In the genomic region with DNA sequence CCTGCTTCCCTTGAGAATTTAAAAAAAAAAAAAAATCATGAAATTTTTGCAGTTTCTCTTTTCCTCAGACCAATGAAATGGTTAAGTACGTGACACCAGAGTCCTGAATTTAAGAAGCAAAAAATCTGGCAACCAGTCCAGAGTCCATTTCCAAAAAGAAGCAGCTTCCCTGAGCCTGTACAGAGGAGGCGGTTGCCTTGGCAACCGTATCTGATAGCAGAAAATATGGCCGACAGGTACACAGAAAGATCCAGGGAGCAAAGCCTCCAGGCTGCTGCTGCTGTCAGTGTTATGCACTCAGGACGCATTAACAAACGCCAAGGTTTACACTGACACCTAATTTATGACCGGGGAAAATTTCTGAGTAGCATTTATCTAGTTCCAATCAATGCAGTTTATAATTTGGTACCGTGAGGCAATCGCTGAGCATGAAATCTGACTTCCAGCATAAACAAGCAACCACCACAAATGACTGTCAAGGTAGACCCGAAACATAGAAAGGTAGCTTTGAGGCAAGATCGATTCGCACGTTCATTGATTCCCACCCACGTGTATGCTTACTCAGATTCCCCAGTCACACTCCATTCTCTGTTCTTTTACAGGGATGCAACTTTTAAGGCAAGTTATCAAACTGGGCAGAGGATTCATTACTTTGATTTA, we compare ENCODE assay signal across 14 mouse cellular contexts.
A peak's percentile ranks its signal among the peaks of the same experiment; 100 is the strongest.
DNase-seq lines count a peak whose midpoint lies in the region; ATAC-seq lines count a peak whose summit lies in the region.
"Had no signal": no experiment of that assay in that cellular context is flagged by ENCODE, and none has a peak within 500 bp of the region (broad histone marks: within the 10 kb centered on the region; RNA-seq: fewer than 3 reads in every experiment).

No protein-coding gene starts in this region.

- H3K9ac ChIP-seq in midbrain, embryonic 14.5 days (replicated peaks; ENCODE audit: low read length), result no peak overlapping the region
- H3K9ac ChIP-seq in intestine, embryonic 16.5 days (ENCODE audit: low read depth, low read length), result no peak overlapping the region
- H3K9ac ChIP-seq: limb, embryonic 13.5 days had no signal

- WGBS in midbrain, embryonic 14.5 days, result 50% methylated on average over 14 of the region's 14 CpGs
- WGBS in intestine, embryonic 16.5 days, result 71% methylated on average over 14 of the region's 14 CpGs

- peak overlapping the region; percentile 34 for H3K4me2 ChIP-seq in midbrain, embryonic 14.5 days (ENCODE audit: low read length)
- no peak overlapping the region for H3K4me2 ChIP-seq in intestine, embryonic 16.5 days (ENCODE audit: low read depth, low read length)
- H3K4me2 ChIP-seq: heart, embryonic 11.5 days; limb, embryonic 13.5 days had no signal

- H3K36me3 ChIP-seq in midbrain, embryonic 14.5 days (ENCODE audit: control insufficient read depth, insufficient read depth, low read length), result no peaks in the 10 kb centered on the region
- no peaks in the 10 kb centered on the region for H3K36me3 ChIP-seq in intestine, embryonic 16.5 days (ENCODE audit: control insufficient read depth, insufficient read depth, low read length)
- H3K36me3 ChIP-seq: limb, embryonic 13.5 days had no signal

- no peaks in the 10 kb centered on the region for H3K27me3 ChIP-seq in midbrain, embryonic 14.5 days (ENCODE audit: control insufficient read depth, insufficient read depth, low read length)
- H3K27me3 ChIP-seq in intestine, embryonic 16.5 days (replicated peaks; ENCODE audit: control insufficient read depth, insufficient read depth, low read length), result no peaks in the 10 kb centered on the region
- H3K27me3 ChIP-seq: limb, embryonic 13.5 days had no signal

- H3K27ac ChIP-seq in midbrain, embryonic 14.5 days (replicated peaks; ENCODE audit: low read depth, low read length), result peak overlapping the region; percentile 83
- no peak overlapping the region for H3K27ac ChIP-seq in intestine, embryonic 16.5 days (ENCODE audit: low read length)
- H3K27ac ChIP-seq: limb, embryonic 13.5 days had no signal

- H3K4me3 ChIP-seq in midbrain, embryonic 14.5 days (replicated peaks; ENCODE audit: low read depth, low read length), result no peak overlapping the region
- no peak overlapping the region for H3K4me3 ChIP-seq in intestine, embryonic 16.5 days (ENCODE audit: low read length)
- H3K4me3 ChIP-seq: limb, embryonic 13.5 days had no signal

- 0 out of 2 replicates have a peak, but pooled peaks cover 9% of the 10 kb centered on the region for H3K4me1 ChIP-seq in midbrain, embryonic 14.5 days (ENCODE audit: control insufficient read depth, insufficient read depth, low read length)
- H3K4me1 ChIP-seq in intestine, embryonic 16.5 days (ENCODE audit: control insufficient read depth, insufficient read depth, low read length), result no peaks in the 10 kb centered on the region

- DNase-seq in cerebellum, adult 11 months, result no peak
- DNase-seq in brain, adult 2 months (ENCODE audit: low read depth, low spot score), result peak; percentile 84
- peak; percentile 16 to 62 for DNase-seq in layer of hippocampus, adult 18-20 months (ENCODE audit: low spot score in 2 of 2)
- peak; percentile 89 for DNase-seq in midbrain, embryonic 14.5 days
- DNase-seq in adrenal gland, adult 8-10 months, result no peak
- DNase-seq in lung, postnatal 25 days (ENCODE audit: low spot score), result no peak
- DNase-seq: adrenal gland, postnatal 25 days; cerebellum, postnatal 36 days; kidney, adult 2 months had no signal

- peak; percentile 64; the same call in 1 of the 2 replicates for ATAC-seq in cerebellum, adult (ENCODE audit: insufficient number of reproducible peaks, low FRiP score, low TSS enrichment)
- peak; percentile 84 for ATAC-seq in midbrain, embryonic 14.5 days (ENCODE audit: low FRiP score, low TSS enrichment)
- no peak for ATAC-seq in intestine, embryonic 16.5 days
- ATAC-seq: lung, postnatal 0 days had no signal

- no peaks in the 10 kb centered on the region for H3K9me3 ChIP-seq in midbrain, embryonic 14.5 days (ENCODE audit: control insufficient read depth, low read length)
- H3K9me3 ChIP-seq in intestine, embryonic 16.5 days (ENCODE audit: control insufficient read depth, low read length), result no peaks in the 10 kb centered on the region
- H3K9me3 ChIP-seq: limb, embryonic 13.5 days had no signal

Comparison
In these comparisons a context has a peak if more than half of its experiments do, and no peak if none do; other contexts are left out.
1. DNase-seq: peak in brain, adult 2 months (single experiment), layer of hippocampus, adult 18-20 months (2 of 2) and midbrain, embryonic 14.5 days (single experiment); none in cerebellum, adult 11 months (single experiment), adrenal gland, adult 8-10 months (single experiment) and lung, postnatal 25 days (single experiment).